Mouse (Mus musculus) forebrain, postnatal 0 days (tissue): Measurements from ENCODE around the gene Gpr146. TPM values are rescaled to one million over a fixed set of nuclear protein-coding genes. Genes with fewer than 3 reads are reported as not detected.
A peak's percentile ranks its signal among the peaks of the same experiment; 100 is the strongest.
"Not testable (repeated sequence)": the region's sequence is repeated elsewhere in the genome, so short reads cannot be mapped to it uniquely, and the experiment has no call there.

ENCODE experiments used
- ATAC-seq: fragments of 200-750 bp; cut with Nextera tagmentation; 2 replicates; pipeline ENCODE4 v1.8.0; 2017; ENCODE audit warnings: mild to moderate bottlenecking, moderate library complexity
- DNase-seq: peaks from one replicate; pipeline ENCODE4 v3.0.0-alpha.2; 2015
- H3K27ac ChIP-seq: fragments of 300-500 bp; sonication (generic); 2 replicates; pipeline ENCODE4 v1.5.1; 2014; ENCODE audit warnings: low read depth, mild to moderate bottlenecking, antibody characterized with exemption, low read length, moderate library complexity, mixed read lengths
- H3K27me3 ChIP-seq: fragments of 300-500 bp; sonication (generic); 2 replicates; pipeline ENCODE4 v1.6.1; 2014; ENCODE audit warnings: mild to moderate bottlenecking, low read length, mixed read lengths; ENCODE audit not compliant: insufficient read depth
- H3K36me3 ChIP-seq: fragments of 300-500 bp; sonication (generic); 2 replicates; pipeline ENCODE4 v1.6.1; 2014; ENCODE audit warnings: mild to moderate bottlenecking, moderate library complexity; ENCODE audit not compliant: insufficient read depth
- H3K4me1 ChIP-seq: fragments of 300-500 bp; sonication (generic); 2 replicates; pipeline ENCODE4 v1.6.1; 2014; ENCODE audit warnings: antibody characterized with exemption; ENCODE audit not compliant: insufficient read depth
- H3K4me2 ChIP-seq: fragments of 300-500 bp; sonication (generic); 2 replicates; pipeline ENCODE4 v1.6.1; 2014; ENCODE audit warnings: low read depth, mild to moderate bottlenecking, moderate library complexity
- H3K4me3 ChIP-seq: fragments of 300-500 bp; sonication (generic); 2 replicates; pipeline ENCODE4 v1.5.1; 2014; ENCODE audit warnings: low read depth, low read length, mixed read lengths
- H3K9ac ChIP-seq: fragments of 300-500 bp; sonication (generic); 2 replicates; pipeline ENCODE4 v1.6.1; 2014; ENCODE audit warnings: mild to moderate bottlenecking
- H3K9me3 ChIP-seq: fragments of 300-500 bp; sonication (generic); 2 replicates; pipeline ENCODE4 v1.6.1; 2016; ENCODE audit warnings: low read length
- CTCF ChIP-seq: sonication (generic); IDR thresholded peaks from 2 replicates; pipeline ENCODE4 v1.5.1; 2016; ENCODE audit warnings: antibody characterized with exemption, control low read depth, low read depth
- WGBS: fragments of 180-500 bp; shearing (Covaris S2); extraction: QIAGEN DNeasy Blood & Tissue Kit; methylation state at CpG from one replicate; pipeline ENCODE4 v1.1.7; 2014; 5-methylcytosine and 5-hydroxymethylcytosine counted together
- polyA plus RNA-seq: library from polyadenylated mRNA; unstranded; fragments of >200 nt; fragmentation: Nextera tagmentation; extraction: Ambion mirVana; gene quantifications from 2 replicates; pipeline ENCODE4 v1.2.1, GENCODE M21; 2015
- total RNA-seq: library from RNA; depleted of rRNA; stranded (reverse); fragments of >200 nt; gene quantifications from 2 replicates; pipeline ENCODE4 v1.2.3, GENCODE M21; 2014

The Gpr146 gene
- total and polyA plus RNA-seq, 2 experiments from 2014 or later = 2.8 to 3.2 TPM

- Histone ChIP-seq H3K27ac (0 out of 2 replicates have a peak overlapping the region, but pooled peaks have one; percentile 66), H3K4me1 (0 out of 2 replicates have a peak, but pooled peaks cover 4% of the 10 kb centered on the region), H3K27me3 (no peaks in the 10 kb centered on the region), H3K9ac (no peak overlapping the region), H3K36me3 (no peaks in the 10 kb centered on the region), H3K4me2 (no peak overlapping the region), H3K9me3 (no peaks in the 10 kb centered on the region), H3K4me3 (no peak overlapping the region)
- no peak for DNase-seq
- 70% methylated on average over 4 of the region's 4 CpGs for WGBS
- TF ChIP-seq CTCF = no peak
- ATAC-seq = no peak
Observed at GRCm38 (mm10) chr5:139388195-139388570, 10.7 kb downstream of the Gpr146 start.

GRCm38 (mm10) chr5:139388694-139389675, 11.5 kb downstream of the Gpr146 start:
- Histone ChIP-seq H3K27me3 (no peaks in the 10 kb centered on the region), H3K27ac (peak overlapping the region; percentile 66), H3K9me3 (no peaks in the 10 kb centered on the region), H3K36me3 (no peaks in the 10 kb centered on the region), H3K4me2 (no peak overlapping the region), H3K9ac (no peak overlapping the region), H3K4me1 (0 out of 2 replicates have a peak, but pooled peaks cover 4% of the 10 kb centered on the region), H3K4me3 (no peak overlapping the region)
- DNase-seq (peak; percentile 47), ATAC-seq (peak; percentile 79)
- TF ChIP-seq CTCF = no peak
- WGBS = 69% methylated on average over 17 of the region's 17 CpGs

GRCm38 (mm10) chr5:139389676-139390061, 12.2 kb downstream of the Gpr146 start:
- Histone ChIP-seq H3K9me3 (no peaks in the 10 kb centered on the region), H3K36me3 (no peaks in the 10 kb centered on the region), H3K4me1 (0 out of 2 replicates have a peak, but pooled peaks cover 4% of the 10 kb centered on the region), H3K27me3 (no peaks in the 10 kb centered on the region), H3K4me2 (no peak overlapping the region), H3K9ac (no peak overlapping the region), H3K27ac (peak overlapping the region; percentile 66), H3K4me3 (no peak overlapping the region)
- DNase-seq (peak; percentile 35), ATAC-seq (peak; percentile 72)
- 33% methylated on average over 6 of the region's 6 CpGs for WGBS
- no peak for TF ChIP-seq CTCF

- H3K4me3 ChIP-seq, H3K27me3 ChIP-seq, H3K36me3 ChIP-seq, H3K27ac ChIP-seq, H3K9ac ChIP-seq, H3K4me1 ChIP-seq, ATAC-seq, H3K4me2 ChIP-seq, H3K9me3 ChIP-seq, DNase-seq: not testable (repeated sequence)
- WGBS = 85% methylated on average over 5 of the region's 5 CpGs
Observed at GRCm38 (mm10) chr5:139390324-139391119, 13.0 kb downstream of the Gpr146 start.

- no peak for DNase-seq
- WGBS = 70% methylated on average over 11 of the region's 11 CpGs
- H3K36me3 ChIP-seq = no peaks in the 10 kb centered on the region
- 0 out of 2 replicates have a peak, but pooled peaks cover 4% of the 10 kb centered on the region for H3K4me1 ChIP-seq
- H3K9ac ChIP-seq = no peak overlapping the region
- no peak for TF ChIP-seq CTCF
- no peak for ATAC-seq
- no peak overlapping the region for H3K27ac ChIP-seq
- H3K27me3 ChIP-seq = no peaks in the 10 kb centered on the region
- H3K4me2 ChIP-seq = no peak overlapping the region
- no peaks in the 10 kb centered on the region for H3K9me3 ChIP-seq
- no peak overlapping the region for H3K4me3 ChIP-seq
Observed at GRCm38 (mm10) chr5:139391309-139391990, 14.0 kb downstream of the Gpr146 start.
